Mouse (Mus musculus) erythroblast, adult 5-6 weeks (primary cell): ENCODE measurements around the gene Fasl. TPM values are rescaled to one million over a fixed set of nuclear protein-coding genes. Genes with fewer than 3 reads are reported as not detected.
A peak's percentile ranks its signal among the peaks of the same experiment; 100 is the strongest.

Experiments used
- ATAC-seq: replicated peaks from 2 replicates; pipeline ENCODE4 v1.8.0; 2016; ENCODE audit warnings: moderate number of reproducible peaks, mild to moderate bottlenecking, moderate TSS enrichment, inconsistent platforms; ENCODE audit not compliant: poor library complexity, low FRiP score, severe bottlenecking
- total RNA-seq, 2 experiments: library from RNA; stranded (forward) in 1 of 2; stranded (reverse) in 1 of 2; fragments of 150-400 nt in 1 of 2; fragments of 200-764, 138-1000 nt in 1 of 2; gene quantifications; 2 replicates each; pipeline versions ENCODE4 v1.2.3 to v1.2.4; 2015 to 2017; ENCODE audit warnings: low replicate concordance in 2 of 2

Fasl gene
- total RNA-seq (2015; ENCODE audit: low replicate concordance), result not detected in 2 replicates
- 0.68 TPM in 1 of 2 replicates, not detected in the other for total RNA-seq (2017; ENCODE audit: low replicate concordance)

DNA sequence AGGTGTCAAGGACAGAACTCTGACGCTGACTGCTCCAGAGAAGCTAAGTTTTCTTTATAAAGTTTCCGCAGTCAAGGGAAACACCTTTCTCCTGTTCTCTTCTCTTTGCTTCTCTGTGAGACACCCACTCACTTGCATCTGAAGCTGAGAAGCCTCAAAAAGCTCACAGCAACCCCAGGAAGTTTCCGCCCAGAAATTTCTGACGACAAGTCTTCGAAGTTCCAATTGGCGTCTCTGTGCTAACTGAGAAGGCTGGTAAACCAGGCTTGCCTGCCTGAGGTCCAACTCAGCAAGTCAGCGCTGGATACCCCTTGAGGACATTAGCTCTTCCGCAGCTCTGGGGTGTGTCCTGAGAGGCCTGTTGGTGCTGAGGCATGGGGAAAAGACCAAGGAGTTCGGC lies at the start of gene Fasl:
Gene Fasl, minus strand, starts transcription at position 157 of the 400 bp plus-strand sequence.
- ATAC-seq, result no peak

DNA sequence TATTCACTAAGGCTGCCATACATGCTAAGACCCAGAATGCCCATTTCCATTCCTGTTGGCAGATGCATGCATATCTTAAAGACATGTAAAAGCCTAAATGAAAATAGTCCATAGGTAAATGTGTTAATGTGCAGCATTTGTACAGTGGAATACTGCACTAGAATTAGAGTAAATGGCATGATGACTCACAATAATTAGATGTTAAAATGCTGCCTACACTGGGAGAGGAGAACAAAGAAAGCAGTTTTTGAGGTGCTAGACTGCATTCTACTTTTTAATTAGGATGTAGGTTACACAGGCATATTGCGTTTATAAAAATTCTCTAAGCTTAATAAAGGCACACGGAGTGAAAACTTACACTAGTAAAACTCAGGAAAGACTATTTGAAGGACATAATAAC lies 38.4 kb upstream of the Fasl start:
- no peak for ATAC-seq

DNA sequence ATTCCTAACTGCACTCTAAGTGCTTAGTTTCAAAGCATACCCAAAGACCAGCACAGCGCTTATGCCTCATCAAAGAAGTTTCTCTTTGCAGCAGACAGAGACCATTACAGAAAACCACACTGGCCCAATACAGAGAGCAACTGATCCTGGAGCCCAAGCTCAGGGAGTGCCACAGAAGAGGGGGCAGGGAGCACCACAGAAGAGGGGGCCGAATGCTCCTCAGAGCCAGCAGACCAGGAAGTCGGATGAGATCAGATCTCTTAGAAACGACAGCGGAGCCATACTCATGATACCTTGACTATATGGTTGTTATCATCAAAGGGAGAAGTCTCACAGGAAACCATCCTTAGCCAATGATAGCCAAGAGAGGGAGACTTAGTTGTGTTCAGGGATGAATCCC lies 21.1 kb upstream of the Fasl start:
- no peak for ATAC-seq

DNA sequence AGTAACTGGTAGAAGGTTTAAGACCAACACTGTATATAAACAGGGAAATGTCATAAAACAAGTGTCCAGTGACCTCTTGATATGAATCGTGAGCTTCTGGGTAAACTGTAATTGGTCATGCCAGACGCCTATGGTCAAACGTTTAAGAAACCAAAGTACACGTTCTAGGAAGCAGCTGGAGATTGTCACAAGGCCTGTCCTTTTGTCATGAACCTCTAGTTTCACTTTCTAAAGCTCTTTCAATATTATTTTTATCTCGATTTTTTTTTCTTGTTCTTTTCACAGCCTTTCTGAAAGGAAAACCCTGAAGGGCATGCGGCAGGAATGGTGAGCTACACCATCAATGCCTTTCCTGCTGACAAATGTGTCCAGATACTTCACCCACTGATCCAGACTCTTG lies 20.7 kb upstream of the Fasl start:
- no peak for ATAC-seq

DNA sequence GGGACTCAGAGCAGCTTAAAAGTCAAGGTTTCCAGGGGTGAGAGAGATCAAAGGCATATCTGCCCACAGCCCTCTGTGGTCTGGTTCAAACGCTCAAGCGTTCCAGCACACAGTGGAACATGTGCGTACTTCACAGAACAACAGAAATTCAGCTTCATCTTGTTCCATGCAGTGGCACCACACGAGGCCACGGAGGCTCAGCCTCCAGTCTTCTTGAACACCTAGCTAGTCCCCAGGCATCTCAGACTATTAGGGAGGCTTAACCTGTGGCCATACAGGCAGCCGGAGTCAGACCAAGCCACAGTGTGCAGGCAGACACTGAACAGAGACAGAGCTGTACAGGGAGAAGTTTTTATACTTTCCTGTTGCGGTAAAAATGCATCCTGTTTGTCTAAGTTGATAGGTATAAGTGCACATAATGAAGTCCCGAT lies 16.3 kb upstream of the Fasl start:
- ATAC-seq, result no peak

DNA sequence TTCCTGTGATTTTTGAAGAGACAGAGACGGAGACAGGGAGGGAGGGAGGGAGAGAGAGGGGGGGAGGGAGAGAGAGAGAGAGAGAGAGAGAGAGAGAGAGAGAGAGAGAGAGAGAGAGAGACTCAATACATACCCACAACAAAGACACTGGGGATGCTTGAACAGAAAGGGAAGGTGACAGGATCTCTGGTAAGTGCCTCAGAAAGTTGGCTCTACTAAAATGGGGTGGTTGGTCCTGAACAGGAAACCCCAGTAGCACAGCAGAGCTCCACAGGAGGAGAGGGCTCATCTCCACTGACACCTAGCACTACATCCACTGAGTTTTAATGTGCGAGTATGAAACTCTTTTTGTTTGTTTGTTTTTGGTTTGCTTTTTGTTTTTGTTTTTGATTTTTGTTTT lies 13.0 kb upstream of the Fasl start:
- no peak for ATAC-seq

DNA sequence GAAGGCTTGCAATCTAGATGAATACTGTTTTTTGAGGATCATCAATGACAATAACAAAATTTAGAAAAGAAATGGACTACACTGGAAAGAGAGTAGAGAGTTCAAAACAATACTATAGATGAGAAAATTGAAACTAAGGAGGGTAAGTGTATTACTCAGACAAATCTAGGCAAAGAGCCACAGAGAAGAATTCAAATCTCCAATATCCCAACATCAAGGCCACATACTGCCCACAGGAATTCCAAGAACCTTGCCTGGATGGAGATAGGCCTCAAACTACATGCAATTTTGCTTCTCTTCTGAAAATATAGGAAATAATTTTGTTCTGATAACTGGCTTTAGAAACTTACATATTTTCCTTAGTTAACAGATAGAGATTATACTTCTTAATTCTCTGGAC lies 12.0 kb upstream of the Fasl start:
- no peak for ATAC-seq

DNA sequence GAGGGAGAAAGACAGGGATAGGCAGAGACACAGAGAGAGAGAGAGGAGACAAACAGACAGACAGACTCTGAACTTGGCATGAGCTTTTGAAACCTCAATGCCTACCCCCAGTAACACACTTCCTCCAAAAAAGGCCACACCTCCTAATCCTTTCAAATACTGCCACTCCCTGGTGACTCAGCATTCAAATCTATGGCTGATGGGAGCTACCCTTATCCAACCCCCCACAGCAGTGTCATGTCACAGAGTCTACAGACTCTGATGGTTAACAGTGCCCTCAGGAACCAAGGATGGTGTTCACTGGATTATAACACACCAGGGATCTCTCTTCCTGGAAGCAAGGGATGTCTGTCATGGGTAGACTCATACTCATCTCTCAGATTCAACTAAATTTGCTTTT lies 11.5 kb upstream of the Fasl start:
- peak; percentile 61 for ATAC-seq

DNA sequence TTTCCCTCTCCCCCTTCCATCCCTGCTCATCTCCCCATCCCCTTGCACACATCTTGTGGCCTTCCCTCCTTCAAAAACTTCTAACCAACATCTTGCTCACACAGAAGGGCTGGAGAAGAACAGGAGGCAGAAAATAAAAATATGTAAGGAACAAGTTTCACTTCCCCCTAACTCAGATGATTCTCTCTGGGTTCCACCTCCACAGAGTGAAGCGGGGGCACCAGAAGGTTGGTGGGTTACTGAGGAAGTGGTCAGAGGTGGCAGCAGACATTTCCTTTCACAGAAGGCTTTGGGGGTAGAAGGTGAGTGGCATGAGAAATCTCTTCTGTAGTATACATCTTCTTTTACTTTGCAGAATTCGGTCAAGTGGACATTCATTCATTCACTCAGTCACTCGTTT lies 10.6 kb upstream of the Fasl start:
- ATAC-seq, result no peak

DNA sequence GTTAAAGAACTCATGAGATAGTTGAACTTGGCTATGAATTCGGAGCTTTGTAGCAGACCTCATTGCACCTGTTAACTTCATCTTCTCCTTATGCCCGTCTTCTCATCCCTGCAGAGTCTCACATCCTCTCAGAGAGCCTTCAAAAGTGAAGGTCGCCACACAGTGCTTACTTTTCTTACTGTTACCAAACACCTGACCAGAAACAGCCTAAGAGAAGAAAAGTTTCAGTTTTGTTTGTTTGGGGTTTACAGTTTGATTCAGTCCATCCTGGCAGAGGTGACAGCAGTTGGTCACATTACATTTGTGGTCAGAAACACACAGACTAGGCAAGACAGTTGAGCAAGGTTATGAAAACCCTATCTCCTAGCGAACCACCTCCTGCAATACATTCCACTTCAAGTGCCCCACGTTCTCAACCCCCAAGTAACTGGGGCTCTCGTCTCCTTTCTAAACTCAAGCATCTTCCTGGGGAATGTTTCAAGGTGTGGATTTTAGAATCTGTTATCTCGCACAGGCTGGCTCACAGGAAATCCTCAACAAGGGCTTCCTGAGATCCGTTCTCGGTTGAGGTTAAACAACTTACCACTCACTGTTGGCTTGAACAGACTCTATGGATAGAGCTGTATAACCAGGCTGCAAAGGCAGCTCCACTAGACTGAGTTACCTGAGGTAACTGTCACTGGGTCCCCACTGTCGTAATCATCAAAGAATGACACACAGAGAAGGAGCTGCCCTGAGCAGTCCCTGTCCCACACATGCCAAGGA lies 6.3 kb upstream of the Fasl start:
- no peak for ATAC-seq

DNA sequence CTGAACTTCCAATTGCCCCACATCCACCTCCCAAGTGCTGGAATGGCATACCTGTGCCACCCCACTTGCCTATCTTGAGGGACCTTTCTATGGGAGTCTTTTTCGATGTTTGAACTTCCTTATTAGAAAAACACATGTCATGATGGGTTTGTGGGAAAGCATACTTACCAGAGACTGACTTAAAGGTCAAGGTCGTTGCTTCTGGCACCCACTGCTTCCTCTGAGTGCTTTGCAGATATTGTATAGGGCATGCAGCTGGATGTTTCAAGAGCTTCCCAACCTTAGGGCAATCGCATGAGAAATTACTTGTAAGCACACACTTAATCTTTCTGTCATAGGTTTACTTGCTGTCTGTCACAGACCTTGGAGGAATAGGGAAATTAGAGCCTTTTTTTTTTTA lies 5.0 kb upstream of the Fasl start:
- ATAC-seq, result no peak

DNA sequence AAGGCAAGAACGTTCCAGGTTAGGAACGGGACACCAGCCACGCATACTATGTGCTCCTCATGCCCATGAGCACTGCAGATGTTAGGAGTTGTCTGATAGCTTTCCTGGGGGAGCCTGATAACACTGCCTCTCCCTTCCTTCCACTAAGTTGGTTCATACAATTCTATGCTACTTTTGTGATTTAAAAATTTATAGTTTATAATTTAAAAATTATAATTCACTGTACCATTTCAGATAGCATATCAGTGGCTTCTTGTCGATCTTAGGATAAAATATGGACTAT lies 4.3 kb upstream of the Fasl start:
- ATAC-seq, result peak; percentile 79

DNA sequence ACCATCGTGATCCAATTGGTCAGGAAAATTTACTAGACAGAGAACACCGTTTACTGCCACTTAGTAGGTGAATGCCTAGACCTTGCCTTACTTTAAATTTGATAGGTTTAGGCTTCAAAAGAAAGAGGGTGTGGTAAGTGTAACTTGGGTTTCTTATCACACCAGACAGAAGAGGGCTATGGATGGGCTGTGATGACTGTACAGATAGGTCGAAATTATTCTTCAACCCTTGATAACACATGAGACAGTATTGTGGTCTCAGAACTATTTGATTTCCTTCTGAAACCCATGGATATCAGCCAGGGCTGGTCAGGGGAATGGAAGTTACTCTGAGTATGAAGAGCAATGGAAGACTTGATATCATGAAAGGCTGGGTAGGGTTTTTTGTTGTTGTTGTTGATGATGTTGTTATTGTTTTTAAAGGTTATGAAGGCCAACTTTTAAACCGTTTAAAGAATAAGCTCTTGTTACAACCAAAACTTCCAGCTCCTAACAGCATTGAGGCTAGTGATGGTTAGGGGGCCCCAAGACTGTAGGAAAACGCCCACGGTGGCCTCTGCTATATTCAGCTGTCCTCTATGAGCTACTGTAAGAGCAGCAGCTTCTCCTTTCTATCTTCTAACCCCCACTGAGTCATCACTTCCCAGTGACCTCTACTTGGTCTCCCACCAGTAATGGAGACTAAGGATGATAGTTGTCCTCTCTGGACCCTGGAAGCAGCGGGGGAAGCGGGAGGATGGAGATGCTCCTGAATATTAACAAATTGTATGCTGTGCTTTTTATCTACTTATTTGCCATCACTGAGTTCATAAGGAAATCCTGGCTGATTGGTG lies 3.8 kb upstream of the Fasl start:
- ATAC-seq, result peak; percentile 63

DNA sequence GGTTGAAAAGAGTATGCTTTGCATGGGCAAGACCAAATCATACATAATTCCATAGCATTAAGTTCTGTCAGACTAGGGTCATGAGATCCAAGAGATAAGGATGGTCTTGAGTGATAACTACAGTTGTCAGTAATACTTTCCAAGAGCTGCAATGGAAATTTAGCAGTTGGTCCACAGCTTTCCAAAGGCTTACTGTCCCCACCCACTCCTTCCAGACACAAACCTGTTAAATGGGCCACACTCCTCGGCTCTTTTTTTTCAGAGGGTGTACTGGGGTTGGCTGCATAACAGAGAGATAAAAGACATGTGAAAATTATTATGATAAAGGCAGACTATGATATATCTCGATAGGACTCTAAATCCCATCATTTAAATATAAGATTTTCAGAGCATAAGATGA lies 5.6 kb downstream of the Fasl start:
- no peak for ATAC-seq

DNA sequence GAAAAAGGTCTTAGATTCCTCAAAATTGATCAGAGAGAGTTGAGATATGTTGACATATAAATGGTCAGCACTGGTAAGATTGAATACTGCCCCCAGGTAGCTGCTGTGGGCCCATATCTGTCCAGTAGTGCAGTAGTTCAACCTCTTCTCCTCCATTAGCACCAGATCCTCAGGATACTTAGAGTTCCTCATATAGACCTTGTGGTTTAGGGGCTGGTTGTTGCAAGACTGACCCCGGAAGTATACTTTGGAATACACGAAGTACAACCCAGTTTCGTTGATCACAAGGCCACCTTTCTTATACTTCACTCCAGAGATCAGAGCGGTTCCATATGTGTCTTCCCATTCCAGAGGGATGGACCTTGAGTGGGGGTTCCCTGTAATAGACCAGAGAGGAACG lies 6.7 kb downstream of the Fasl start:
- ATAC-seq, result no peak

DNA sequence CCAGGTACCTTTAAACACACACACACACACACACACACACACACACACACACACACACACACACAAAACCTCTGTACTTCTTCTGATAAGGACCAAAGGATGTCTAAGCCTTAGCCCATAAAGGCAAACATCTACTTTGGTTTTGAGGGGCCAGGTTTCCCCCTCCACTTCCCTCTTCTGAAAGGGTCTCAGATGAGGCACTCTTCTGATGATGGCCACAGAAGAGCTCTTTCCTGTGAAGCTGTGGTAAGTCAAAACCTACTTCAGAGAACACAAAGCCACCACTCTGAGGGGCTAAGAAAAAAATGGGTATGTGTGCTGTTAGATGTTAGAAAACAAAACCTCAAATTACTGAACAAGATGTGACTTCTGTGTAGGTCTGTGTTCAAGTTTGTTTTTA lies 9.2 kb downstream of the Fasl start:
- no peak for ATAC-seq

DNA sequence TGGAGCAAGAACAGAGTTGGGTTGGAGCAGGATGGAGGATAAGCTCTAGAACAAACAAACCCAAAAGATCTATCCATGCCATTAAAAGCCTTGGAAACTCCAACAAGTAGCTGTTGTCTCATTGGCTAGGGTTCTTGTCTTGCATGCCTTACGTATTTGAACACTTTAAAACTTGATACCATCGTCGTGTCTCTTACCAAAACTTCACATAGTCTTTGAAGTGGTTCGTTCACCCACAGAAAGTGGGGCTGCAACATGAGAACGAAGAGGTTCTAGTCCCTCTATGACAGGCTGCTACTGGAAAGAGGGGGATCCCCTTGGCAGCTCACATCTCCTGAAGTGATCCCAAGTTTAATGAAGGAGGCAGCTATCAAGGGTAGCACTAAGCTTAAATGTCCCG lies 13.1 kb downstream of the Fasl start:
- no peak for ATAC-seq

DNA sequence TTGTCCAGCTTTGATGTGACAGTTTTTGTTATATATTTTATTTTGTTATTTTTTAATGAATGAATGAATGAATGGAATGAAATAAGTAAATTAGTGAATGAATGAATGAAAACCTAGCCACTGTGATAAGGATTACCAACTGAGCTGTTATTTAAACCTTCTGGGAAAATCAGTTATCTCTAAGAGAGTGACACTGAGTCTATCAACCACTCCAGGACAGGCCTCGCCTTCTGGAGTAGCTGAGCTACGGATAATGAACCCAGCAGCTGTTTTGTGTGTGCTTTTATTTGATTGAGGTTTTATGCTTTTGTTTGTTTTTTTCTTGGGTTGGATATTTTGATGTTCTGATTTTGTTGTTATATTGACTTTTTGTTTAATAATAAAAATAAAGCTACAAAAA lies 17.0 kb downstream of the Fasl start:
- no peak for ATAC-seq

DNA sequence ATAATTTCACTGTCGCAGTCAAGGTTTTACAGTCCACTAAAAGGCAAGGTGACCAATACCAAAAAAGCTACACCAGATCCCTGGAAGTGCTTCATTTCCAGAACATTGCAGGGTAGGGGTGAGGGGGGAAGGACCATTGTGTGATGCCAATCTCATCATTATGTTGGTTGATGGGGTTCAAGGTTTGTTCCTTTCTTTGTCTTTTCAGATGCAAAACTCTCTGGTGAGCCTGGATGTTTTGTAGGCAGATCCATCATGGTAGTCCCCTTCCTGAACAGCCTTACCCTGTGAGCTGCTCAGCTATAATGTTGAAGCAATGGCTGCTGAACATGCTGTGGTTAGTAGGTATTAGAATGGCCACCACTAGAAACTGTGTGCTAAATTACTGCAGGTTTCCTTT lies 19.0 kb downstream of the Fasl start:
- ATAC-seq, result no peak

DNA sequence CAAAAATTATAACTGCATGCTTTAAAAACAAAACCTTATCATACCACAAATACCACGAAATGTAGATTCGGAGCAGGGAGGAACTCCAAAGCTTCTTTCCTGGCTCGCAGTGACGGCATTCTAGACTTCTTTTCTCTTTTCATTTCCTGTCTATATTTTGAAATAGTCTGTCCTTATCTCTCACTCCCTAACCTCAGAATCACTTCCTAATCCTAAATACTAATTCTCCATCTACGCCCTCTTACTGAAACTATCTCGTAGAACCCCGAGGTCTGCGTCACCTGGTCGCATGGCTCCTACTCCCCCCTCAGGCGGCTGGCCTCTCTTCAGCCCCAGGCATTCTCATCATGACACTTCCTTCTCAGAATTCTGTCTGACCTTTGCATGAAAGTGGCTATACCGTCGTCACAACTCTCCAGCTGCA lies 21.2 kb downstream of the Fasl start:
- ATAC-seq, result peak; percentile 50

DNA sequence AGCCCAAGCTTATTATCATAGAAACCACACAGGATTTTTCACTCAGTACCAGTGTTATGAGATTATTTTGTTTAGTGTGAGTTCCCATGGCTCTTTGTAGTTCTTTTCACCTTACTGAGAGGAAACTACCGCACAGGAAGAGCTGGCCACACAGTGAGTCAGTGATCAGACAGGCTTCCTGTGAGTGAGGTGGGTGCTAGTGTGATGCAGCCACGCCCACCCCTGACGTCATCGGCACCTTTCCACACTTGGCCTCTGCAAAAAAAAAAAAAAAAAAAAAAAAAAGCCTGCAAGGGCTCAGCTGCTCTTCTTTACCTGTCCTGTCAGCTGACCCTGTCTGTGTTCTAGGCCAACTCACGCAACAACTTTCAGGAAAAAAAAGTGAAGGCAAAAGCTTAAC lies 21.6 kb downstream of the Fasl start:
- ATAC-seq, result peak; percentile 97
